Mouse (Mus musculus): ENCODE measurements around the gene Chil1.

Chil1 gene

GRCm38 (mm10) chr1:134182025-134182424 is at the start of gene Chil1:
TSS of gene Chil1 (plus strand) at chr1:134182176.
- in situ Hi-C loops (cut with MboI, MseI), result no loop called here

GRCm38 (mm10) chr1:134133316-134133715 is 48.7 kb upstream of the Chil1 start:
- in situ Hi-C loops (cut with MboI, MseI), result no loop called here

GRCm38 (mm10) chr1:134136351-134136750 is 45.6 kb upstream of the Chil1 start:
- in situ Hi-C loops (cut with MboI, MseI), result no loop called here

GRCm38 (mm10) chr1:134138424-134138823 is 43.6 kb upstream of the Chil1 start:
- in situ Hi-C loops (cut with MboI, MseI), result no loop called here

GRCm38 (mm10) chr1:134142363-134142794 is 39.6 kb upstream of the Chil1 start:
- in situ Hi-C loops (cut with MboI, MseI), result no loop called here

GRCm38 (mm10) chr1:134146066-134146465 is 35.9 kb upstream of the Chil1 start:
- in situ Hi-C loops (cut with MboI, MseI), result loop anchor here (5.0 kb wide), 1 partner anchor 181 kb away; no protein-coding TSS in a partner anchor

- in situ Hi-C loops (cut with MboI, MseI), result loop anchor here (5.0 kb wide), 1 partner anchor 92 kb away; no protein-coding TSS in a partner anchor
Observed at GRCm38 (mm10) chr1:134150076-134150475, 31.9 kb upstream of the Chil1 start.

GRCm38 (mm10) chr1:134150745-134151144 is 31.2 kb upstream of the Chil1 start:
- in situ Hi-C loops (cut with MboI, MseI), result loop anchor here (5.0 kb wide), 1 partner anchor 92 kb away; no protein-coding TSS in a partner anchor

GRCm38 (mm10) chr1:134151655-134152412 is 30.1 kb upstream of the Chil1 start:
- in situ Hi-C loops (cut with MboI, MseI), result loop anchor here (5.0 kb wide), 1 partner anchor 90 kb away; no protein-coding TSS in a partner anchor

GRCm38 (mm10) chr1:134152626-134153590 is 29.1 kb upstream of the Chil1 start:
- in situ Hi-C loops (cut with MboI, MseI), result loop anchor here (5.0 kb wide), 1 partner anchor 89 kb away; no protein-coding TSS in a partner anchor

- in situ Hi-C loops (cut with MboI, MseI), result loop anchor here (5.0 kb wide), 1 partner anchor 88 kb away; no protein-coding TSS in a partner anchor
Observed at GRCm38 (mm10) chr1:134154121-134154520, 27.9 kb upstream of the Chil1 start.

- in situ Hi-C loops (cut with MboI, MseI), result loop anchor here (5.0 kb wide), 1 partner anchor 88 kb away; no protein-coding TSS in a partner anchor
Observed at GRCm38 (mm10) chr1:134154655-134155054, 27.3 kb upstream of the Chil1 start.

GRCm38 (mm10) chr1:134160404-134160803 is 21.6 kb upstream of the Chil1 start:
- in situ Hi-C loops (cut with MboI, MseI), result no loop called here

GRCm38 (mm10) chr1:134161399-134161798 is 20.6 kb upstream of the Chil1 start:
- in situ Hi-C loops (cut with MboI, MseI), result no loop called here

GRCm38 (mm10) chr1:134162510-134163225 is 19.3 kb upstream of the Chil1 start:
- in situ Hi-C loops (cut with MboI, MseI), result no loop called here

- in situ Hi-C loops (cut with MboI, MseI), result no loop called here
Observed at GRCm38 (mm10) chr1:134163476-134163875, 18.5 kb upstream of the Chil1 start.

- in situ Hi-C loops (cut with MboI, MseI), result no loop called here
Observed at GRCm38 (mm10) chr1:134164454-134164853, 17.5 kb upstream of the Chil1 start.

GRCm38 (mm10) chr1:134166547-134166946 is 15.4 kb upstream of the Chil1 start:
- in situ Hi-C loops (cut with MboI, MseI), result no loop called here

GRCm38 (mm10) chr1:134167416-134168305 is 14.3 kb upstream of the Chil1 start:
- in situ Hi-C loops (cut with MboI, MseI), result no loop called here

- in situ Hi-C loops (cut with MboI, MseI), result no loop called here
Observed at GRCm38 (mm10) chr1:134168567-134168966, 13.4 kb upstream of the Chil1 start.
